Mouse (Mus musculus): ENCODE data around the gene Dapp1. TPM values are rescaled to one million over a fixed set of nuclear protein-coding genes. Genes with fewer than 3 reads are reported as not detected.
A peak's percentile ranks its signal among the peaks of the same experiment; 100 is the strongest.
"Not testable (repeated sequence)": the region's sequence is repeated elsewhere in the genome, so short reads cannot be mapped to it uniquely, and the experiment has no call there.

Gene Dapp1
- total RNA-seq, 2 experiments from 2014 or later = 2.6 to 3.4 TPM

DNA sequence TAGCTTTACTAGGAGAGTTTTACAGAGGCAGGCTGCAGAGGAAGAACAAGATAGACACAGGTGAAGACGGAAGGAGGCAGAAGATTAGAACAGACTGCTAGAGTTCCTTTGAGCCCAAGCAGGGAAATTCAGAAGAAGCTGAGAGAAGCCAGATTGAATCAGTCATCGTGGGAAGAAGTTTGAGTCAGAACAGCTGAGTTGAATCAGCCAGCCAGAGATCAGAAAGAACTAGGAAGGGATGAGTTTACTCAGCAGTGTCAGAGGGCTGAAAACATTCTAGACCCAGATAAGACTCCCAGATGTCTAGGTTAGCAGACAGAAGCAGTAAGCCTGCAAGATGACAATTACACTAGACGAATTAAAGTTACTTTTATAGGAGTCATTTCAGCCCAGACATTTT is 47.4 kb downstream of the Dapp1 start:
- no peak overlapping the region for H3K27ac ChIP-seq
- no peak for DNase-seq (ENCODE audit: extremely low spot score in 1 of 2, low spot score in 2 of 2)
- H3K4me3 ChIP-seq = no peak overlapping the region
- intact Hi-C loops (cut with DNase I) = no loop called here
- no peak for TF ChIP-seq CTCF (IDR thresholded peaks at IDR 0.05)

DNA sequence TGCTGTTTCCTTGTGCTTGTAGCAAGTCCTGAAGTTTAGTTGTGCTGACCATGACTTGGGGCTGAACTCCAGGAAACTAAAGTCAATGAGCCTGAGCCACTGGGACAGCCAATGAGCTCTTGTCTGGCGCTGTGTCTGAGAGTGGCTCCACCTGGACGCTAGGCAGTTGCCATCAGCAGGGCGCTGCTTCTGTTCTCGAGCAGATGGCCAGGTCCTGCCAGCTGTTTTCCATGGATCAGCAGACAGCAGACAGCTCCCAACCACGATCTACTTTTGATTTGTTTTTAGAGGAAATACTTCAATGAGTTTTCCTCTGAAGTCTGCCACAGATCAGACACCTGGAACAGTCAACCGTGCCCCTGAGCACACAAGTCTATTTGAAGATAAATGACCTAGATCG is 48.6 kb downstream of the Dapp1 start:
- no peak overlapping the region for H3K27ac ChIP-seq
- intact Hi-C loops (cut with DNase I) = no loop called here
- no peak overlapping the region for H3K4me3 ChIP-seq
- no peak for DNase-seq (ENCODE audit: extremely low spot score in 1 of 2, low spot score in 2 of 2)
- TF ChIP-seq CTCF (IDR thresholded peaks at IDR 0.05) = no peak

DNA sequence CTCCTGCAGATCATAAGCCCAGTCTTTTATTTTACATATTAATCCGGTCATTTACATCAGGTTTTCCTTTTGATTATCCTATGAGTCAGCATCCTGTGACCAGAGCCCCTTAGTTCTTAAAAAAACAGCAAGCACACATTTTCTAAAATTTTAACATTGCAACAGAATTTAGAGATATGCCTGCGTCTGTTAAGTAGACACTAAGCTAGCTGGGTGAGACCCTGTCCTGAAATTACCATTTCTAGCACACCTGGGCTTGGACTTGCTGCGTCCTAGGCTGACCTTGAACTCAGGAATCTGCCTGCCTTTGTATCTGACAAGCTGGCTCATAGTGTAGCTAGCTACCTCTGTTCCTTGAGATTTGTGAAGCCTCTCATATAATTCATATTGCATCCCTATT is 51.4 kb downstream of the Dapp1 start:
- DNase-seq (ENCODE audit: extremely low spot score in 1 of 2, low spot score in 2 of 2) = no peak
- no peak for TF ChIP-seq CTCF (IDR thresholded peaks at IDR 0.05)
- Histone ChIP-seq H3K27ac (no peak overlapping the region), H3K4me3 (no peak overlapping the region)
- intact Hi-C loops (cut with DNase I) = no loop called here

GRCm38 (mm10) chr3:137927010-137927409 is 54.3 kb downstream of the Dapp1 start:
- Histone ChIP-seq H3K4me3 (no peak overlapping the region), H3K27ac (no peak overlapping the region)
- no peak; the same call in 1 of the 2 replicates for TF ChIP-seq CTCF (IDR thresholded peaks at IDR 0.05)
- intact Hi-C loops (cut with DNase I) = no loop called here
- DNase-seq (ENCODE audit: extremely low spot score in 1 of 2, low spot score in 2 of 2) = no peak

- H3K4me3 ChIP-seq = no peak overlapping the region
- intact Hi-C loops (cut with DNase I) = no loop called here
- no peak overlapping the region for H3K27ac ChIP-seq
- TF ChIP-seq CTCF (IDR thresholded peaks at IDR 0.05) = no peak
- DNase-seq (ENCODE audit: extremely low spot score in 1 of 2, low spot score in 2 of 2) = no peak
Measured at GRCm38 (mm10) chr3:137920594-137920993, 60.8 kb downstream of the Dapp1 start.

GRCm38 (mm10) chr3:137919398-137919797 is 61.9 kb downstream of the Dapp1 start:
- no peak for TF ChIP-seq CTCF (IDR thresholded peaks at IDR 0.05)
- Histone ChIP-seq H3K27ac (no peak overlapping the region; the same call in 1 of the 2 replicates), H3K4me3 (peak overlapping the region; percentile 92)
- intact Hi-C loops (cut with DNase I) = loop anchor here (2.0 to 5.0 kb wide), 2 partner anchors 142 to 223 kb away; partner anchors contain the start of gene Trmt10a
- no peak for DNase-seq (ENCODE audit: extremely low spot score in 1 of 2, low spot score in 2 of 2)

DNA sequence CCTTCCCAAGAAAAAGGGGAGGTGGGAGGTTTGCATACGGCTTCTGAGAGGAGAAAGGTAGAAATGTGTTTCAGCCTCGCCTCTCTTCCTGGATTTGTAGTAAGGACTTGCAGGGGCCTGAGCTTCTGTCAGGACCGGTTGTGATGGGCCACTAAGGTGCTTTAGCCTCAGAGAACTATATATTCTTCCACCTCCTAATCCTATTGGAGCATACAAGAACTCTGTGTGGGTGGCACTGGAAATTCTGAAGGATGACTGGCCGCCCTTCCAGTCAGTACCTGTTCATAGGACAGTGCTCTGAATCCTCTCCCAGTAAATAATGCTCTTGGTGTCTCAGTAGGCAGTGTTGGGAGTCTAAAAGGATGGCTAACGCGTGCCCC is 62.4 kb downstream of the Dapp1 start:
- peak overlapping the region; percentile 83 for H3K27ac ChIP-seq
- TF ChIP-seq CTCF (IDR thresholded peaks at IDR 0.05) = no peak
- peak overlapping the region; percentile 92 for H3K4me3 ChIP-seq
- intact Hi-C loops (cut with DNase I) = loop anchor here (1.0 to 5.0 kb wide), 3 partner anchors 52 to 224 kb away; partner anchors contain the start of genes Dnajb14 and Trmt10a
- DNase-seq (ENCODE audit: extremely low spot score in 1 of 2, low spot score in 2 of 2) = no peak

DNA sequence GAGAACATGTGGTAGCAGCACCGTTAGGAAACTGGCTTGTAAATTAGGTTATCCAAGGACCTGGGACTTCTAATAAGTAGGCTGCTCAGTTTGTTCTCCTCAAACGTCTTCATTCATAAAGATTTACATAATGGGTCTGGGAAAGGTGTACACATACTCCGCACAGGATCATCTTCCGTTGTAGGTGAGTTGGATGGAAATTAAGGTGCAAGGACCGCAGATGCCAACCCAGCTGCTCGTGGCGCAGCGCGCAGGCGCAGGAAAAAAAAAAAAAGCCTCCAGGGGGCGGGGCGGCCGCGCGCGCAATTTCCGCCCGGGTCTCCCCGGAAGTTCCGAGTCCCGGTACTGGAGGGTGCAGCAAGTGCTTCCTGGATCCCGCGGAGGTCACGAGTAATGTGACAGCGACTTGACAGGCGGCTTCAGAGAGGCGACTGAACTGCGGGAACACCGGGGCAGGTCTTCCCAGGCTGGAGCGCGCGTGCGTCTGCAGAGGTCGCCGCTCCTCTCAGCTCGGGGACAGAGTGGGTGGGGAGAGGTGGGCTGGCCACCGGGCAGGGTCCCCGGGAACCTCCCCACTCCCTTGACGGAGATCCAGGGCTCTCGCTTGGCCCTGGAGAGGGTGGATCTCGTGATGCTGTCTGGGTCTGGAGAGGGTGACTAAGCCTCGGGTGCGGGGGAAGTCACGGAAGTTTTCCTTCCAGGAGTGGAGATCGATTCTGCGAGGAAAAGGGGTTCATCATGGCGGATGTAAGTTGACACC is 63.0 kb downstream of the Dapp1 start, which contains the start of gene Lamtor3:
TSS of gene Lamtor3 (plus strand) at position 335 of the 760 bp plus-strand sequence.
- TF ChIP-seq CTCF (IDR thresholded peaks at IDR 0.05) = no peak; the same call in 1 of the 2 replicates
- peak within 1 kb of the TSS; percentile 92 for H3K4me3 ChIP-seq
- intact Hi-C loops (cut with DNase I) = loop anchor here (1.0 to 5.0 kb wide), 3 partner anchors 51 to 224 kb away; partner anchors contain the start of genes Dnajb14 and Trmt10a

GRCm38 (mm10) chr3:137917694-137918171 is 63.6 kb downstream of the Dapp1 start:
- no peak for DNase-seq (ENCODE audit: extremely low spot score in 1 of 2, low spot score in 2 of 2)
- H3K27ac ChIP-seq = peak overlapping the region; percentile 83
- H3K4me3 ChIP-seq = peak overlapping the region; percentile 92
- intact Hi-C loops (cut with DNase I) = loop anchor here (1.0 to 5.0 kb wide), 3 partner anchors 50 to 225 kb away; partner anchors contain the start of genes Dnajb14 and Trmt10a
- TF ChIP-seq CTCF (IDR thresholded peaks at IDR 0.05) = no peak

More for the DNA sequence above, 63.0 kb downstream of the Dapp1 start, which contains the start of gene Lamtor3:
- DNase-seq (ENCODE audit: extremely low spot score in 1 of 2, low spot score in 2 of 2) = peak; percentile 84 to 87
- H3K27ac ChIP-seq = peak within 1 kb of the TSS; percentile 83

GRCm38 (mm10) chr3:137914567-137914966 is 66.8 kb downstream of the Dapp1 start:
- DNase-seq (ENCODE audit: extremely low spot score in 1 of 2, low spot score in 2 of 2); intact Hi-C loops (cut with DNase I); H3K4me3 ChIP-seq; H3K27ac ChIP-seq: not testable (repeated sequence)

GRCm38 (mm10) chr3:137913093-137913492 is 68.3 kb downstream of the Dapp1 start:
- DNase-seq (ENCODE audit: extremely low spot score in 1 of 2, low spot score in 2 of 2) = no peak
- no peak for TF ChIP-seq CTCF (IDR thresholded peaks at IDR 0.05)
- Histone ChIP-seq H3K27ac (no peak overlapping the region), H3K4me3 (no peak overlapping the region)
- intact Hi-C loops (cut with DNase I) = no loop called here

DNA sequence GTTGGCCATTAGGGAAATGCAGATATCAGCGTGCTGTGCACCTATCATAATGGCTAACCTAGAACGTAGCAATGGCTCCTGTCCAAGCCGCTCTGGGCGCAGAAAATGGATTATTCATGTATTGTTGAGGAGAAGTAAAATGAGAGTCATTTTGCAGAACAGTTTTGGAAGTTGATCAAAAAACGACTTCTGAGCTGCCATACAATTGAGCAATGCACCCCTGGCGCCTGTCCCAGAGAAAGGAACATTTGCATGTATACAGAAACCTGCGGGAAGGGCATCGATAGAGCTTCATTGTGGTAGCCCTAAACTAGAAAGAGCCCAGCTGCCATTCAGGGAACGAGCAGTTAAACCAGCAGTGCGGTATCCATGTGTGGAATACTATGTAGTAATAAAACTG is 81.2 kb downstream of the Dapp1 start:
- no peak overlapping the region for H3K27ac ChIP-seq
- no peak for TF ChIP-seq CTCF (IDR thresholded peaks at IDR 0.05)
- DNase-seq (ENCODE audit: extremely low spot score in 1 of 2, low spot score in 2 of 2) = no peak
- intact Hi-C loops (cut with DNase I) = no loop called here
- H3K4me3 ChIP-seq = no peak overlapping the region

Measured in left cerebral cortex, adult 2 months (tissue).